In genomic region chr4:153798061-153798460, GRCm38 (mm10) we compare ENCODE assay signal across 5 mouse cellular contexts.
"Had no signal": no experiment of that assay in that cellular context is flagged by ENCODE, and none has a peak within 500 bp of the region (broad histone marks: within the 10 kb centered on the region; RNA-seq: fewer than 3 reads in every experiment).

No protein-coding gene starts in this region.

- DNase-seq: kidney, adult 8-10 months; kidney, postnatal 25 days; lung, adult 18-20 months; thymus, adult 2 months; thymus, postnatal 25 days had no signal
